Mouse (Mus musculus) thymus, adult 2 months (tissue): ENCODE measurements around the gene Ccl2.

ENCODE experiments used
- CTCF ChIP-seq: fragments of 200-500 bp; IDR thresholded peaks from 2 replicates; pipeline ENCODE4 v1.5.1; 2012; ENCODE audit warnings: mild to moderate bottlenecking, control low read depth, low read length, moderate library complexity, borderline replicate concordance; ENCODE audit not compliant: control insufficient read depth, poor library complexity, insufficient read depth; ENCODE audit errors: extremely low read depth
- POLR2A ChIP-seq: fragments of 200-500 bp; IDR thresholded peaks from 2 replicates; pipeline ENCODE4 v1.6.1; 2012; ENCODE audit warnings: mild to moderate bottlenecking, low read length, control low read depth, moderate library complexity; ENCODE audit not compliant: control insufficient read depth, poor library complexity, insufficient read depth; ENCODE audit errors: extremely low read depth

GRCm38 (mm10) chr11:82057646-82058045, 22.3 kb downstream of the Ccl2 start, which contains the start of gene Ccl11:
- TF ChIP-seq POLR2A (no peak), CTCF (no peak)
